Mouse (Mus musculus) ovary, adult 18-20 months (tissue): ENCODE measurements around the gene Vmn2r94.

Source experiments
- DNase-seq: peaks from one replicate; pipeline ENCODE4 v3.0.0; 2022; ENCODE audit warnings: low spot score, mixed read lengths

Gene Vmn2r94

DNA sequence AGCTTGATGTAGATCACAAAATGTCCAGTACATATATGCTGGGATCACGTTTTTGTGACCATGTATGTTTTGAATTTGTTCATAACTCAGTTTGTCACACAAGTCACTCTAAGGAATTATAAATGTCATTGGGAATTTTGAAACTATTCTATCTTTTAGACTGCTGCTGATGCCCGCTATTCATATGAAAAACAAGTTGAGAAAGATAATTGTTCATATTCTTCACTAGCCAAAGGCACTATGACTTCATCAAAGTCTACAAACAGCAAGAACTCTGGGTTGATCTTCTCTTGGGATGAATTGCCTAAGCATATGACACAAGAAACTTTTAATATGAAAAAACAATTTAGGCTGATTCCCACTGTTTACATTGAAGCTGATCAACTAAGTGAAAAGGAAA, at the start of gene Vmn2r94:
Gene Vmn2r94, minus strand, starts transcription at position 101 of the 400 bp plus-strand sequence.
- DNase-seq: no peak

DNA sequence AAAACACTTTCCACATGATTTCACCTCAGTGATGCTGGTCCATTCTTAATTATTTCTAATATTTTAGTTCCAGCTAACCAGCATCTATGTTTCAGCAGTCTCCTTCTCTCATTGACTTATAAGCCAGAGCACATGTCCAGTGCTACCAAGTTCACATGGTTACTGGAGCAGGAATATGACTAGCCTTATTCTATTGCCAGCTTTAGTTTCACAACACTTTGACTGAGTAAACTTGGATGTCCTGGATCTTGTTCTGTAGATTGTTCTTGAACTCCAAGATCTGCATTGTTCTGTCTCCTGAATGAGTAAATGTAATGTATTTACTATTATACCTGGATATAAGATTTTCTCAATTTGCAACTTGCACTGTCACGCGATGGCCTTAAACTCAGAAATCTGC, 45.5 kb upstream of the Vmn2r94 start:
- DNase-seq: no peak

DNA sequence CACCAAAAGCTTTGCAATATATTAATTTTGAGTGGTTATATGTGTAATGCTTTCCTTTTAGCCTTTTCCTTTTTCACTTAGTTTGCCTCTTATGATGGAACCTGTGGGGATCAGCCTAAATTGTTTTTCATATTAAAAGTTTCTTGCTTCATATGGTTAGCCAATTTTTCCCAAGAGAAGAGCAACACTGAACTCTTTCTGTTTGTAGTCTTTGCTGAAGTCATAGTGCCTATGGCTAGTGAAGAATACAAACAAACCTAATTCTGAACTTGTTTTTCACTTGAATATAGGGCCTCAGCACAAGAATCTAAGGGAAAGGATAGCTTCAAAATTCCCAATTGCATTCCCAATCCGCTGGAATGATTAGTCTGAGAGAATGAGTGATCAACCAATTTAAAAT, 20.2 kb upstream of the Vmn2r94 start, which contains the start of gene Vmn2r93:
Gene Vmn2r93, plus strand, starts transcription at position 301 of the 400 bp plus-strand sequence.
- DNase-seq: no peak

DNA sequence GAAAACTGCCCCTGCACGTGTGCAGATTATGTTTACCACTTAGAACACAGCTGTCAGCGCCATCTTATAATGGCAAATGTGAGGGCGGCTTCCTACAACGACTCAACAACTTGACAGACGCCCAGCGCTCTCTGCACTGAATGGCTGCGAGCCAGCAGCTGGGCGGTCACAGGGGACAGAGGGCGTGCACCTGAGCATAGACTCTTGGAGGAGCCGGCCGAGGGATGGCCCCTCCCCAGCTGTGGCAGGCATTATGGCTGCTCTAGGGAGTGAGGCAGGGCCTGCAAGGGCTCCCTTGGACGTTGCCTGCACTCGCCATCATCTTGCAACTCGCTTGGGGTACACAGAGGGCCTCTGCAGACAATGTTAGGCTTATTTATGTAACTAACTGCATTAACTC, 40.6 kb downstream of the Vmn2r94 start:
- DNase-seq: no peak

DNA sequence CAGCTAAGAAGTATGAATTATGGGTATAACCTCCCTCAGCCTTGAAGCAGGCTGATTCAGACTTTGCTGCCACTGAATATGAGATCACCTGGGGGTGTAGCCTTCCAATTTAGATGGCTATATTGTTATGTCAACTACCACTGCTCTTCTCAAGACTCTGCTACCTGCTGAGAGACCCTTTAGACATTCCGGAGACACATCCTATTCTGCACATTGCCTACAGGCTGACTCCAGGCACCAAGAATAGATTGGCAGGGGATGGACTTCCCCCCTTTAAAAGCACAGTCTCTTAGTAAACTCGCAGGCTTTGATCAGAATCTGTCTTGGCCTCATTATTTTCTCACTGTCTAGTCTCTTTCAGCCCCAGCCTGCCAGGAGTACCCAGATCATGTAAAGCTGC, 45.6 kb downstream of the Vmn2r94 start:
- DNase-seq: no peak

DNA sequence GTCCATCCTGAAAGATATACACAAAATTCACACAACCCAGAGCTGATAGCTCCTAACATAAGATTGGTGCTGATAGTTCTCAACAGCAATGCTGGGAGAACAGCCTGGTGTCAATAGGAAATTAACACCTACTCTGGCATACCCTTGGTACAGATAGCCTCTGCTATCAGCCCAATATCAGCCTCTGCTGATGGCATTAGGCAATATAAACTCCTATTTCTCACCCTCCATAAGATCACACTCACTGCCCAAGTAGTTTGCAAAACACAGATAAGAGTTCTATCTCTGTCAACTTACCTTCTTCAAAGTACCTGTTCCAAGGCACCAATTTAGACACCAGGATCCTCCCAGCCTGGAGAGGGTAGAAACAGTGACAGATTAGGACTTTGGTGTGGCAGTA, 56.3 kb downstream of the Vmn2r94 start:
- DNase-seq: no peak
